Mouse (Mus musculus): Measurements from ENCODE around the gene Phykpl. TPM values are rescaled to one million over a fixed set of nuclear protein-coding genes. Genes with fewer than 3 reads are reported as not detected.

The Phykpl gene
- total RNA-seq, 2 experiments from 2014 or later: 1.3 to 3.1 TPM

Other genes with a start within 250 kb of the Phykpl start
- 140 and 157 TPM in 2 replicates for gene Hnrnpab, start 22.1 kb downstream of the Phykpl start, total RNA-seq (2015; ENCODE audit: low replicate concordance)
- 174 and 180 TPM in 2 replicates for gene Hnrnpab, start 22.1 kb downstream of the Phykpl start, total RNA-seq (2017; ENCODE audit: low replicate concordance)
- 7.5 and 27.6 TPM in 2 replicates for gene Nhp2, start 35.0 kb downstream of the Phykpl start, total RNA-seq (2015; ENCODE audit: low replicate concordance)
- 19.2 and 23.3 TPM in 2 replicates for gene Nhp2, start 35.0 kb downstream of the Phykpl start, total RNA-seq (2017; ENCODE audit: low replicate concordance)
- 17.3 and 18.6 TPM in 2 replicates for gene Rmnd5b, start 51.1 kb downstream of the Phykpl start, total RNA-seq (2015; ENCODE audit: low replicate concordance)
- gene Rmnd5b, start 51.1 kb downstream of the Phykpl start, total RNA-seq (2017; ENCODE audit: low replicate concordance): 3.6 and 3.9 TPM in 2 replicates
- gene N4bp3, start 66.1 kb downstream of the Phykpl start, total RNA-seq (2015; ENCODE audit: low replicate concordance): 1.0 TPM in 1 of 2 replicates, not detected in the other
- gene N4bp3, start 66.1 kb downstream of the Phykpl start, total RNA-seq (2017; ENCODE audit: low replicate concordance): not detected in 2 replicates
- gene D930048N14Rik, start 66.2 kb downstream of the Phykpl start, total RNA-seq (2015; ENCODE audit: low replicate concordance): 0.84 TPM in 1 of 2 replicates, not detected in the other
- not detected in 2 replicates for gene D930048N14Rik, start 66.2 kb downstream of the Phykpl start, total RNA-seq (2017; ENCODE audit: low replicate concordance)
- gene 0610009B22Rik, start 104.1 kb downstream of the Phykpl start, total RNA-seq (2015; ENCODE audit: low replicate concordance): 11.9 and 18.1 TPM in 2 replicates
- 5.0 and 8.1 TPM in 2 replicates for gene 0610009B22Rik, start 104.1 kb downstream of the Phykpl start, total RNA-seq (2017; ENCODE audit: low replicate concordance)
- 4.2 and 7.3 TPM in 2 replicates for gene Sec24a, start 178.9 kb downstream of the Phykpl start, total RNA-seq (2015; ENCODE audit: low replicate concordance)
- 2.0 and 2.6 TPM in 2 replicates for gene Sec24a, start 178.9 kb downstream of the Phykpl start, total RNA-seq (2017; ENCODE audit: low replicate concordance)
- gene Sar1b, start 178.9 kb downstream of the Phykpl start, total RNA-seq (2015; ENCODE audit: low replicate concordance): 46.6 and 58.4 TPM in 2 replicates
- gene Sar1b, start 178.9 kb downstream of the Phykpl start, total RNA-seq (2017; ENCODE audit: low replicate concordance): 10.6 and 21.3 TPM in 2 replicates